Mouse (Mus musculus): ENCODE data around the gene Ggta1. TPM values are rescaled to one million over a fixed set of nuclear protein-coding genes. Genes with fewer than 3 reads are reported as not detected.

Ggta1 gene
- total RNA-seq, 2 experiments from 2014 or later, result 8.4 to 12.5 TPM

Other genes starting within 250 kb of the Ggta1 start
- 15.8 and 16.1 TPM in 2 replicates for gene Gsn, start 206.9 kb downstream of the Ggta1 start, total RNA-seq (2014; fragmentation: Nextera tagmentation)
- gene Gsn, start 206.9 kb downstream of the Ggta1 start, total RNA-seq (2017), result 3.7 and 5.2 TPM in 2 replicates
- gene Stom, start 126.3 kb downstream of the Ggta1 start, total RNA-seq (2014; fragmentation: Nextera tagmentation), result 142 and 145 TPM in 2 replicates
- 155 and 216 TPM in 2 replicates for gene Stom, start 126.3 kb downstream of the Ggta1 start, total RNA-seq (2017)
- not detected in 2 replicates for gene 4930568D16Rik, start 95.5 kb downstream of the Ggta1 start, total RNA-seq (2014; fragmentation: Nextera tagmentation)
- gene 4930568D16Rik, start 95.5 kb downstream of the Ggta1 start, total RNA-seq (2017), result not detected in 2 replicates
- not detected in 2 replicates for gene 4930402F06Rik, start 66.1 kb downstream of the Ggta1 start, total RNA-seq (2014; fragmentation: Nextera tagmentation)
- not detected in 2 replicates for gene 4930402F06Rik, start 66.1 kb downstream of the Ggta1 start, total RNA-seq (2017)
- 3.2 and 5.9 TPM in 2 replicates for gene Dab2ip, start 95.0 kb upstream of the Ggta1 start, total RNA-seq (2014; fragmentation: Nextera tagmentation)
- gene Dab2ip, start 95.0 kb upstream of the Ggta1 start, total RNA-seq (2017), result 3.2 TPM in 2 replicates

All from megakaryocyte-erythroid progenitor cell, adult 5-6 weeks (primary cell).